Mouse (Mus musculus) embryonic fibroblast, embryonic 13.5 days (primary cell): ENCODE results near the gene Hoxd3.

ENCODE experiments used
- CTCF ChIP-seq: IDR thresholded peaks from 2 replicates; pipeline ENCODE4 v1.5.1; 2011; ENCODE audit warnings: mild to moderate bottlenecking, control low read depth, low read length, moderate library complexity, borderline replicate concordance; ENCODE audit not compliant: insufficient read depth
- POLR2A ChIP-seq: IDR thresholded peaks from 2 replicates; pipeline ENCODE4 v1.6.1; 2011; ENCODE audit warnings: low read depth, mild to moderate bottlenecking, control low read depth, low read length, moderate library complexity

DNA sequence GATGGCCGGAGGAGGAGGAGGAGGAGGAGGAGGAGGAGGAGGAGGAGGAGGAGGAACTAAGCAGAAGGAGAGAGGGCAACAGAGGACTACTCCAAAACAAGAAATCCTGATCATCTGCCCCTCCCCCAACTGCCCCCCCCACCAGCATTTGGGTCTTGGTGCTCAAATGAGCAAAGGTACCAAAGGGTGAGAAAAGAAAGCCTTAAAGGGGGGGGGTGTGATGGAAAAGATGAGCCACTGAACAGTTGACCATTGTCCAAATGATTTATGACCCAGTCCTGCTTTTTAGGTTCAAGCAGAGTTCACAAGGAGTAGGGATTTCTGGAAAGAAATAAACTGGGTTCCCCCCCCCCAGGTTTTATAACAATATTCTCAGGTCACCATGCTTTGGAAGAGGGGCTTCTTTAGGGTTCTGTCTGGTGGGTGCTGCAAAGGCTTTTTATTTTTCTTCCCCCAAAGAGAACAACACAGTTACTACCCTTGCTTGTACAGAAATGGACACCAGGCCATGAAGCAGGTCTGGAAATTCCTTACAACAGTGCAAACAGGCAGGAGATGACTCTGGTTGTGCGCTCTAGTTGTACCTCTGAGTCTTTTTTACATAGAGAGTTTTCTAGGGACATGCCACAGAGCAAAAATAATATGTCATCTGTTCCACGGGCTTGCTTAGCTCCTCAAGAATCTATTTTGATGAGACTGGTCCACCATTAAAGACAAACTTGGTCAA lies 29.7 kb downstream of the Hoxd3 start:
- TF ChIP-seq POLR2A (no peak), CTCF (no peak)
